Mouse (Mus musculus): Measurements from ENCODE around the gene Chst8. TPM values are rescaled to one million over a fixed set of nuclear protein-coding genes. Genes with fewer than 3 reads are reported as not detected.

The Chst8 gene
- polyA plus RNA-seq, 2 experiments = 0.80 to 1.3 TPM

DNA sequence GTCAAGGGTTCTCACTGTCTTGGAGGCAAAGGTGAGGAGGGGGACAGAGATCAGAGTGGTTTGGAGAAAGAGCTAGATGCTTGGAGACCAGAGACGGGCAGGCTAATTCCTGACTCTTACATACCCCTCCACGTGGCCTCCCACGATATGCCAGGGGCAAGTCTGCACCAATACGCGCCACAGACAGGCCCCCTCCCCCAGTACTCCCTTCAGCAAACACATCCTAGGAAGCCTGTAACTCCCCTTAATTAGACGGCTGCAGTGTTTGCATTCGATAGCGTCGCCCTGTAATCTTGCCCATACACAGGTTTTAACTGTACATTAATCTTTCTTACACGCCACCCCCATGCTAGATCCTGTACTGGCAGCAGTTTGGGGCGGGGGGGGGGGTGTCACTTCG, 14.5 kb downstream of the Chst8 start:
- 6% methylated on average over 12 of the region's 12 CpGs for WGBS
- no peak overlapping the region for H3K9ac ChIP-seq (ENCODE audit: low read depth, low read length, severe bottlenecking)
- H3K4me3 ChIP-seq (replicated peaks; ENCODE audit: low read length) = no peak overlapping the region
- peak overlapping the region; percentile 30; the same call in 1 of the 2 replicates for H3K4me2 ChIP-seq (replicated peaks; ENCODE audit: low read depth, low read length, severe bottlenecking)
- peaks cover 18% of the 10 kb centered on the region for H3K4me1 ChIP-seq (ENCODE audit: control insufficient read depth, insufficient read depth, low read length)
- no peaks in the 10 kb centered on the region for H3K9me3 ChIP-seq (ENCODE audit: control insufficient read depth, low read length)
- ATAC-seq (ENCODE audit: low FRiP score, low read depth) (no peak), DNase-seq (ENCODE audit: low spot score) (no peak)
- no peak for TF ChIP-seq POLR2A (IDR thresholded peaks at IDR 0.05; ENCODE audit: borderline replicate concordance, extremely low read depth, insufficient read depth, insufficient read length)
- H3K36me3 ChIP-seq (ENCODE audit: control insufficient read depth, insufficient read depth, low read length) = no peaks in the 10 kb centered on the region
- 0 out of 2 replicates have a peak, but pooled peaks cover 4% of the 10 kb centered on the region for H3K27me3 ChIP-seq (ENCODE audit: control insufficient read depth, insufficient read depth, low read length)
- H3K27ac ChIP-seq (replicated peaks; ENCODE audit: low read depth, low read length) = no peak overlapping the region

DNA sequence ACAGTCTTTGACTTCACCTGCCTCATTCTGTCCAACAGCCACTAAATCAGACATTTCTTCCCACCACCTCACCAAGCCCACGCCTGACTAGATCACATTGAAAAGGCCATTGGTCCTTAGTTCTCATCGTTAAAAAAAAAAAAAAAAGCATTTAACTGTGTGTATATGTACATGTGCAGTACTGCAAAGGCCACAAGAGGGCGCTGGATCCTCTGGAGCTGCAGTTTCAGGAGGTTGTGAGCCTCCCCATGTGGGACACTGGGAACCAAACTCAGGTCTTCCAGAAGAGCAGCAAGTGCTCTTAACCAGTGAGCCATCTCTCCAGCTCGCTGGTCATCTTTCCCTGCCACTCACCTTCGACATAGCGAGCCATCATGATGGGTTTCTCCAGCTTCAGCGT, 22.1 kb downstream of the Chst8 start:
- H3K9ac ChIP-seq (ENCODE audit: low read depth, low read length, severe bottlenecking) = no peak overlapping the region
- H3K36me3 ChIP-seq (ENCODE audit: control insufficient read depth, insufficient read depth, low read length) = no peaks in the 10 kb centered on the region
- no peak for DNase-seq (ENCODE audit: low spot score)
- no peak for TF ChIP-seq POLR2A (IDR thresholded peaks at IDR 0.05; ENCODE audit: borderline replicate concordance, extremely low read depth, insufficient read depth, insufficient read length)
- ATAC-seq (ENCODE audit: low FRiP score, low read depth) = no peak
- 80% methylated on average over 7 of the region's 7 CpGs for WGBS
- H3K4me2 ChIP-seq (replicated peaks; ENCODE audit: low read depth, low read length, severe bottlenecking) = no peak overlapping the region
- no peaks in the 10 kb centered on the region for H3K4me1 ChIP-seq (ENCODE audit: control insufficient read depth, insufficient read depth, low read length)
- no peaks in the 10 kb centered on the region for H3K27me3 ChIP-seq (ENCODE audit: control insufficient read depth, insufficient read depth, low read length)
- no peak overlapping the region for H3K4me3 ChIP-seq (replicated peaks; ENCODE audit: low read length)
- H3K9me3 ChIP-seq (ENCODE audit: control insufficient read depth, low read length) = peaks cover 4% of the 10 kb centered on the region; the same call in 1 of the 2 replicates
- H3K27ac ChIP-seq (replicated peaks; ENCODE audit: low read depth, low read length) = no peak overlapping the region

- Histone ChIP-seq H3K4me1 (ENCODE audit: control insufficient read depth, insufficient read depth, low read length) (no peaks in the 10 kb centered on the region), H3K4me3 (replicated peaks; ENCODE audit: low read length) (no peak overlapping the region), H3K4me2 (replicated peaks; ENCODE audit: low read depth, low read length, severe bottlenecking) (no peak overlapping the region), H3K9me3 (ENCODE audit: control insufficient read depth, low read length) (peaks cover 4% of the 10 kb centered on the region; the same call in 1 of the 2 replicates), H3K36me3 (ENCODE audit: control insufficient read depth, insufficient read depth, low read length) (no peaks in the 10 kb centered on the region), H3K9ac (ENCODE audit: low read depth, low read length, severe bottlenecking) (no peak overlapping the region), H3K27ac (replicated peaks; ENCODE audit: low read depth, low read length) (no peak overlapping the region), H3K27me3 (ENCODE audit: control insufficient read depth, insufficient read depth, low read length) (no peaks in the 10 kb centered on the region)
- no peak for TF ChIP-seq POLR2A (IDR thresholded peaks at IDR 0.05; ENCODE audit: borderline replicate concordance, extremely low read depth, insufficient read depth, insufficient read length)
- ATAC-seq (ENCODE audit: low FRiP score, low read depth) (no peak), DNase-seq (ENCODE audit: low spot score) (no peak)
Observed at GRCm38 (mm10) chr7:34787171-34787570, 25.3 kb downstream of the Chst8 start.

GRCm38 (mm10) chr7:34785052-34785451, 27.5 kb downstream of the Chst8 start:
- WGBS = 62% methylated on average over 6 of the region's 6 CpGs
- Histone ChIP-seq H3K9ac (ENCODE audit: low read depth, low read length, severe bottlenecking) (no peak overlapping the region), H3K27me3 (ENCODE audit: control insufficient read depth, insufficient read depth, low read length) (no peaks in the 10 kb centered on the region), H3K9me3 (ENCODE audit: control insufficient read depth, low read length) (no peaks in the 10 kb centered on the region), H3K4me2 (replicated peaks; ENCODE audit: low read depth, low read length, severe bottlenecking) (no peak overlapping the region), H3K4me1 (ENCODE audit: control insufficient read depth, insufficient read depth, low read length) (no peaks in the 10 kb centered on the region), H3K4me3 (replicated peaks; ENCODE audit: low read length) (no peak overlapping the region), H3K36me3 (ENCODE audit: control insufficient read depth, insufficient read depth, low read length) (no peaks in the 10 kb centered on the region), H3K27ac (replicated peaks; ENCODE audit: low read depth, low read length) (no peak overlapping the region)
- ATAC-seq (ENCODE audit: low FRiP score, low read depth) = no peak
- no peak for TF ChIP-seq POLR2A (IDR thresholded peaks at IDR 0.05; ENCODE audit: borderline replicate concordance, extremely low read depth, insufficient read depth, insufficient read length)
- DNase-seq (ENCODE audit: low spot score) = no peak

- H3K4me1 ChIP-seq (ENCODE audit: control insufficient read depth, insufficient read depth, low read length) = no peaks in the 10 kb centered on the region
- WGBS = 63% methylated on average over 9 of the region's 9 CpGs
- H3K36me3 ChIP-seq (ENCODE audit: control insufficient read depth, insufficient read depth, low read length) = no peaks in the 10 kb centered on the region
- no peak overlapping the region for H3K9ac ChIP-seq (ENCODE audit: low read depth, low read length, severe bottlenecking)
- no peaks in the 10 kb centered on the region for H3K9me3 ChIP-seq (ENCODE audit: control insufficient read depth, low read length)
- H3K27ac ChIP-seq (replicated peaks; ENCODE audit: low read depth, low read length) = no peak overlapping the region
- H3K4me3 ChIP-seq (replicated peaks; ENCODE audit: low read length) = no peak overlapping the region
- no peak for TF ChIP-seq POLR2A (IDR thresholded peaks at IDR 0.05; ENCODE audit: borderline replicate concordance, extremely low read depth, insufficient read depth, insufficient read length)
- ATAC-seq (ENCODE audit: low FRiP score, low read depth) (no peak), DNase-seq (ENCODE audit: low spot score) (no peak)
- H3K27me3 ChIP-seq (ENCODE audit: control insufficient read depth, insufficient read depth, low read length) = no peaks in the 10 kb centered on the region
- no peak overlapping the region for H3K4me2 ChIP-seq (replicated peaks; ENCODE audit: low read depth, low read length, severe bottlenecking)
Observed at GRCm38 (mm10) chr7:34784469-34784868, 28.0 kb downstream of the Chst8 start.

GRCm38 (mm10) chr7:34781988-34782387, 30.5 kb downstream of the Chst8 start:
- H3K36me3 ChIP-seq (ENCODE audit: control insufficient read depth, insufficient read depth, low read length) = no peaks in the 10 kb centered on the region
- no peaks in the 10 kb centered on the region for H3K27me3 ChIP-seq (ENCODE audit: control insufficient read depth, insufficient read depth, low read length)
- DNase-seq (ENCODE audit: low spot score) = no peak
- no peaks in the 10 kb centered on the region for H3K4me1 ChIP-seq (ENCODE audit: control insufficient read depth, insufficient read depth, low read length)
- H3K27ac ChIP-seq (replicated peaks; ENCODE audit: low read depth, low read length) = no peak overlapping the region
- no peak overlapping the region for H3K4me3 ChIP-seq (replicated peaks; ENCODE audit: low read length)
- no peak overlapping the region for H3K4me2 ChIP-seq (replicated peaks; ENCODE audit: low read depth, low read length, severe bottlenecking)
- no peak for TF ChIP-seq POLR2A (IDR thresholded peaks at IDR 0.05; ENCODE audit: borderline replicate concordance, extremely low read depth, insufficient read depth, insufficient read length)
- no peaks in the 10 kb centered on the region for H3K9me3 ChIP-seq (ENCODE audit: control insufficient read depth, low read length)
- no peak for ATAC-seq (ENCODE audit: low FRiP score, low read depth)
- no peak overlapping the region for H3K9ac ChIP-seq (ENCODE audit: low read depth, low read length, severe bottlenecking)

Measured in limb, embryonic 14.5 days (tissue).